Mouse (Mus musculus): ENCODE measurements around the gene Stpg2.

GRCm38 (mm10) chr3:139162146-139162545 lies 43.3 kb upstream of the Stpg2 start:
- no peak for TF ChIP-seq CTCF (conservative IDR thresholded peaks at IDR 0.05; ENCODE audit: low read length)
- no peak for TF ChIP-seq POU5F1 (IDR thresholded peaks at IDR 0.05; ENCODE audit: borderline replicate concordance, low read length)
